Mouse (Mus musculus): ENCODE measurements around the gene Mpdz. TPM values are rescaled to one million over a fixed set of nuclear protein-coding genes. Genes with fewer than 3 reads are reported as not detected.

Gene Mpdz
- total RNA-seq, 2 experiments from 2014 or later, result 75.5 to 76.5 TPM

DNA sequence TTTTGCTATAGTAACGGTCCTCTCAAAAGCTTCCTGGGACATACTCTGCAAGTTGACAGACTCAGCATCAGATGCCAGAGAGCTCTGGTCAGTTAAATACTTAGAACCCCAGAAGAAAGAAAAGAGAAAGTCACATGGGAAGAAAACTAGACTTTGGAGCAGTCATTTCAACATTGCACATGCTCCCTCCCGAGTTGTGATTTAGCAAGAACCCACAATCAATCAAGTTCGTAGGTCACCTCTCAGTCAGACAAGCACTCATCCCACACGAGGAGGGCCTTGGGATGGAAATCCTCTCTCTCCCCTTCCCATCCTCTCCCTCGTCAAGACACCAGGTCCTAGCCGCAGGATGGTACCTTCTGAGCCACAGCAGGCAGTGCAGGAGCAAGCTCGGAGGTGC lies 94.0 kb downstream of the Mpdz start:
- DNase-seq (ENCODE audit: low spot score in 2 of 2), result no peak
- no peak overlapping the region for H3K4me3 ChIP-seq
- no peak overlapping the region for H3K27ac ChIP-seq
- no peak for TF ChIP-seq CTCF (conservative IDR thresholded peaks at IDR 0.05)

DNA sequence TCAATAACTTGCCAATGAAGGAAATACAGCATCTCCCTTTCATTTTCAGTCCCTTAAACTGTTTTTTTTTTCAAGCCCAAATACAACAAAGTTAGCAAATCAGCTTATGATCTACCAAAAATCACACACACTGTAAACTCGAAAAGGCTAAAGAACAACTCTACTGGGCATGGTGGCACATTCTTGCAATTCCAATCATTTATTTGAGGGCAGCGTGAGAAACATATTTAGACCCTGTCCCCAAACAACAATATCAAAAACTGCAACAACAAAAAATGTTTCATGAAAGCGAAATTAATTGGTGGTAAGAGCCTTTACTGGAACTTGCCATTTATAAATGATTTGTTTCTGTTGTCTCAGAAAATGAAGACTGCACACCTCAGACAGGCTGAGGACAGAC lies 97.5 kb downstream of the Mpdz start:
- DNase-seq (ENCODE audit: low spot score in 2 of 2), result no peak
- no peak overlapping the region for H3K4me3 ChIP-seq
- TF ChIP-seq CTCF (conservative IDR thresholded peaks at IDR 0.05), result no peak
- H3K27ac ChIP-seq, result no peak overlapping the region

DNA sequence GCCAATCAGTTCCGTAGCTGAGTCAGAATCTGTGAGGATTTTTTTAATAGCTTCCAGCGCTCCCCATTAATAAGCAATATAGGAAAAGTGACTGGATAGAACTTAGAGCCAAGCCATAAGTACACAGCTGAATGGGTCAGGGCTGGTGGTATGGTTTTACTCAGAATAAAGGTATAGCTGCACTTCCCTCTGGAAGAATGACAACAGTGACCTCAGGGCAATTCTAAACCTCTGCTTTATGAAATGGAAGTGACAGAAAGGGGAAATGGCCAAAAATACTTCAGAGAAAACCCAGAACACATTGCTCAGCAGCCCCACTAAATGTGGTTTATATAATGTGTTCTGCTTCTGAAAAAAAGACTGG lies 109.0 kb downstream of the Mpdz start:
- no peak for TF ChIP-seq CTCF (conservative IDR thresholded peaks at IDR 0.05)
- Histone ChIP-seq H3K4me3 (no peak overlapping the region), H3K27ac (peak overlapping the region; percentile 88)
- no peak for DNase-seq (ENCODE audit: low spot score in 2 of 2)

- Histone ChIP-seq H3K27ac (peak overlapping the region; percentile 88), H3K4me3 (peak overlapping the region; percentile 8; the same call in 1 of the 2 replicates)
- DNase-seq (ENCODE audit: low spot score in 2 of 2), result peak; percentile 54 to 82
- no peak for TF ChIP-seq CTCF (conservative IDR thresholded peaks at IDR 0.05)
Observed at GRCm38 (mm10) chr4:81332901-81333627, 109.6 kb downstream of the Mpdz start.

DNA sequence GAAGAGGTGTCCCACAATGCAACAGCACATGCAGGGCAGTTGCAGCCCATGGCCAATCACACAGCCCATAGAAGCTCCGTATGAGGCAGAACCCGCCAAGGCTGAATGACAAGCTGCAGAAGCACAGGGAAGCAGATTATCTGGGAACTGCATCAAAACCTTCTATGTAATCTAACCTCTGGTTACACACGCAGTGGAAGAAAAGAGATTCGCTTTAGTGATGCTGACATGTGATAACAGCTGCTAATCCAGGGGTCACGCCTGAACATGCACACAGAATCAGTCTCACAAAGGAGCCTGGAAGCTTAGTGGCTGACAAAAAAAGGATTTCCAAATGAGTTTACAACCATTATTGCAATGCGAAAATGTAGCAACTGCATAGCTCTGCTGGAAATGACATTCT lies 110.2 kb downstream of the Mpdz start:
- TF ChIP-seq CTCF (conservative IDR thresholded peaks at IDR 0.05), result no peak
- Histone ChIP-seq H3K27ac (peak overlapping the region; percentile 88), H3K4me3 (peak overlapping the region; percentile 8; the same call in 1 of the 2 replicates)
- no peak for DNase-seq (ENCODE audit: low spot score in 2 of 2)

DNA sequence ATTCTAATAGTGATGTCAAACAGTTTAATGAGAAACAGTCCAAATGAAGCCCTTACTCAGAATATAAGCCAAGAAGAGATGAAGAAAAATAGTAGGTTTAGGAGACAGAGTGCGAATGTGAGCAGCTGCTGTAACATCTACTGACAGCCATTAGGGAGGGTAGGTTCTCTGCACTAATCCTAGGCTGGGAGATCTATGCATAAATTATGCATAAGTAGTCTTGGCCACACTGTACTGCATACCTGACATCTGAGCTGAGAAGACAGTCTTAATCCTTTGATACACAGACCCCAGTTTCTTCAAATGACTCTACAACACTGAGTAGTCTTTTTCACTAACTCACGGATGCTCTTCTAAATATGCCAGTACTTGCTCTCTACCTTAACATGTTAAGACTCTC lies 114.9 kb downstream of the Mpdz start:
- no peak for TF ChIP-seq CTCF (conservative IDR thresholded peaks at IDR 0.05)
- H3K27ac ChIP-seq, result no peak overlapping the region
- DNase-seq (ENCODE audit: low spot score in 2 of 2), result no peak
- no peak overlapping the region for H3K4me3 ChIP-seq

DNA sequence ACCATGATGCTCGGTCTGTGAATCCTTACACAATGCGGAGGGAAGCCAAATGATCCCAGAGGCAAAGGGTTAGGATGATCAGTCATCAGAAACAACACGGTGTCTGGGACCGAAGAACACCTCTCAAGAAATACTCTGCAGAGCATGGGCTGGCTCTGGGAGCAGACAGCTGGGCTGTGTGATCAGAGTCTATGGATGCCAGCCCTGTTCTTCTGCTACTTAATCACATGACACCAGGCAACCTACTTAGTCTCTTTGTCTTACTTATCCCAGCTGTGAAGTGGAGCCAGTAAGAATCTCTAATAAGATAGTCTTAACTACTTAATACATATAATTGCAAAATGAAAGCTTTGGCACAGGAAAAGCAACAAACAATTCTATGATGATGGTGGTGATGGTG lies 118.8 kb downstream of the Mpdz start:
- H3K4me3 ChIP-seq, result no peak overlapping the region
- H3K27ac ChIP-seq, result peak overlapping the region; percentile 92
- no peak for TF ChIP-seq CTCF (conservative IDR thresholded peaks at IDR 0.05)
- no peak for DNase-seq (ENCODE audit: low spot score in 2 of 2)

DNA sequence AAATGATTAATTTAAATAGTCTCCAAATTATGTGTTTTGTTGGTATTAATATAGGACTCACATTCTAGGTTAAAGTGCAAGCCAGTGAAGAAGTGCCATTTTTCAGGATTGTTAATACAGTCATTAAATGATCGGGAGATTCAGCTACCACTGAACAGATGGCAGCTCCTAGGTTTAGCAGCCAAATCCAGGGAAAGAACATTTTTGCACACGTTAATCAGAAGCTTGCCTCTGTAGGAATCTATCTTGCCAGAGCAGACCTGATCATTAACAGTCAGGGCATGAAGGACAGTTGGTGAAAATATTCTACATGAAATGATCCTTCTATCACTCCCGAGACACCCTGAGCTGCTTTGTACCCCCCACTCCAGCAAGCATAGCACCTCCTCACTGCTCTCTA lies 120.4 kb downstream of the Mpdz start:
- TF ChIP-seq CTCF (conservative IDR thresholded peaks at IDR 0.05), result no peak
- DNase-seq (ENCODE audit: low spot score in 2 of 2), result peak; percentile 56 to 60
- Histone ChIP-seq H3K4me3 (no peak overlapping the region), H3K27ac (peak overlapping the region; percentile 92)

GRCm38 (mm10) chr4:81314618-81315017 lies 128.0 kb downstream of the Mpdz start:
- no peak for DNase-seq (ENCODE audit: low spot score in 2 of 2)
- TF ChIP-seq CTCF (conservative IDR thresholded peaks at IDR 0.05), result no peak
- Histone ChIP-seq H3K4me3 (no peak overlapping the region), H3K27ac (no peak overlapping the region)

DNA sequence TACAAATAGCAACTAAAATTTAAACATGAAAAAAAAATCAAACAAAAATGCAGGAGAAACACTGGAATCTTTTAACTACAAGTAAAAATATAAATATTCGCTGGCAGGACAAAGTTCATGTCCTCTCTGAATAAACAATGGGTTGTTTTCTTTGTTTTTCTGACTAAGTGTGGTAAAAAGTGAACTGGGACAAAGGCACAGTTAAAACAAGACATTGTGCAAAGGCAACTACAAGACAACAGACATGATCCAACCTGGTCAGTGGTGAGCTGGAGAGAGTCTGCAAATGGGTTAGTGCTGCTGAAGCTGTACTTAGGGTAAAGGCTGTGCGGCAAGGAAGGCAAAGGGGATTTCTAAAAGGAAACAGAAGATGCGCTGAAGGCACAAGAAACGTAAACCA lies 129.4 kb downstream of the Mpdz start:
- no peak for DNase-seq (ENCODE audit: low spot score in 2 of 2)

GRCm38 (mm10) chr4:81310168-81310474 lies 132.5 kb downstream of the Mpdz start:
- H3K27ac ChIP-seq, result no peak overlapping the region
- no peak for TF ChIP-seq CTCF (conservative IDR thresholded peaks at IDR 0.05)
- DNase-seq (ENCODE audit: low spot score in 2 of 2), result no peak
- H3K4me3 ChIP-seq, result no peak overlapping the region

More for the DNA sequence above, 129.4 kb downstream of the Mpdz start:
- Histone ChIP-seq H3K27ac (no peak overlapping the region), H3K4me3 (no peak overlapping the region)
- no peak for TF ChIP-seq CTCF (conservative IDR thresholded peaks at IDR 0.05)

DNA sequence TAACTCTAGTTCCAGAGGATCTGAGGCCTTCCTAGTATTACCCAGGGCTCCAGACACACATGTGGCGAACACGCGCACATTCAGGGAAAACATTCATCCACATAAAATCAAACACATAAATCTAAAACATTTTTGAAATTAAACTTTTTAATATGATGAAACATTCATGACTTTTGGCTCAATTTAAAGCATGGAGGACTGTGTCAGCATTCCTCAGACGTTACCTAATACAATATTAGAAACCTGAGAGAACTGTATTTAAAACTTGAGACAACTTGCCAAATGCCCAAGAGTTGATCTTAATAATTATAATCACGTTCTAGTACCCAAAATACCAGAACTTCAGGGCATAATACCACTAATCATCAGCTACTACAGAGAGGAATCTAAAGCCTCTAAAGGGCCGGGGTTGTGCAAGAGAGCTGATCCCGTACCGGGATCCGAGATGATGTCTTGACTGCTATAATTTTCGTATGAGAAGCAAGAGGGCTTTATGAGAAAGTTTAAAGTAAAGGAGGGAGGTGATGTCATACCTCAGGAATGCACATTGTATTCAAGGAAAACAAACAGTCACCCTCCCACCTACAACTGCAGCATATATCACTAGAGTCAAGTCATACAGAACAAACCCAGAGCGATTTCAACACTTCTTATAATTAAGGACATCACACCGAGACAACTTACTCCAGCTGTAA lies 133.0 kb downstream of the Mpdz start:
- Histone ChIP-seq H3K27ac (no peak overlapping the region), H3K4me3 (no peak overlapping the region)
- TF ChIP-seq CTCF (conservative IDR thresholded peaks at IDR 0.05), result no peak
- DNase-seq (ENCODE audit: low spot score in 2 of 2), result no peak

DNA sequence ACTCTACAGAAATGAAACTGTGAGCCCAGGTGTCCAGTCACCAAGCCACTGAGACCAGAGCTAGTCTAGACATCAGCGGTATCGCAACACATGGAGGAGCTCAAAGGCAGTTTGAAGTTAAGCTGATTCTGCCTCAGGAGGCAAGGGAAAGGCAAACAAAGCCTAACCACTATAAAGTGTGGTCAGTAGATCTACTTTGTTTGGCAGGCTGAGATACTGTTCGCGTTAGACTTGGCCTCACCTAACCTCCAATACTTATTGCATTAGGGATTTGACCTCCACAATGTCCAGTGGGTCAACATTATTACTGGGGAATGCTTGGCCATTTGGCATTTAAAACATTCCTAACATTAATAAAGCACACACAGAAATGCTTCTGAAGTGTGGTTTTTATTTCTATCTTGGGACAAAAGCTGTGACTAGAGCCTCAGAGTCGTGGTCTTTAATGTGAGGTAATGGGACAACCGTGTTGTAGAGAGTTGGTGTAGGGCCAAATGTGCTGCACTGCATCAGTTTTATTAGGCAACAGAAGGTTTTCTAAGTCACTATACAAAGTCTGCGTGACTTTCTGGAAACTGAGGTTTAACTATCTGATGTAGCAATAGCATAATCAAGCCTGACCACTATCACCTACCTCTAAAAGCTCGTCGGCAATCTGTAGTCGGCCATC lies 134.9 kb downstream of the Mpdz start:
- DNase-seq (ENCODE audit: low spot score in 2 of 2), result no peak
- TF ChIP-seq CTCF (conservative IDR thresholded peaks at IDR 0.05), result no peak
- Histone ChIP-seq H3K27ac (no peak overlapping the region), H3K4me3 (no peak overlapping the region)

- DNase-seq (ENCODE audit: low spot score in 2 of 2), result no peak
- H3K27ac ChIP-seq, result no peak overlapping the region
- TF ChIP-seq CTCF (conservative IDR thresholded peaks at IDR 0.05), result no peak
- no peak overlapping the region for H3K4me3 ChIP-seq
Observed at GRCm38 (mm10) chr4:81302056-81302455, 140.6 kb downstream of the Mpdz start.

Data from layer of hippocampus, adult 2 months (tissue).